Mouse (Mus musculus) kidney, embryonic 15.5 days (tissue): Measurements from ENCODE around the gene Iqgap2. TPM values are rescaled to one million over a fixed set of nuclear protein-coding genes. Genes with fewer than 3 reads are reported as not detected.

ENCODE experiments used
- ATAC-seq: fragments of 200-750 bp; cut with Nextera tagmentation; replicated peaks from 2 replicates; pipeline ENCODE4 v1.8.0; 2017; ENCODE audit warnings: moderate TSS enrichment; ENCODE audit not compliant: low FRiP score
- H3K27ac ChIP-seq: fragments of 300-500 bp; sonication (generic); 2 replicates; pipeline ENCODE4 v1.5.1; 2015; ENCODE audit warnings: mild to moderate bottlenecking, inconsistent platforms
- H3K27me3 ChIP-seq: fragments of 300-500 bp; sonication (generic); 2 replicates; pipeline ENCODE4 v1.6.1; 2015; ENCODE audit warnings: inconsistent platforms
- H3K36me3 ChIP-seq: fragments of 300-500 bp; sonication (generic); 2 replicates; pipeline ENCODE4 v1.6.1; 2015; ENCODE audit warnings: inconsistent platforms
- H3K4me1 ChIP-seq: fragments of 300-500 bp; sonication (generic); 2 replicates; pipeline ENCODE4 v1.6.1; 2015; ENCODE audit warnings: inconsistent platforms
- H3K4me2 ChIP-seq: fragments of 300-500 bp; sonication (generic); 2 replicates; pipeline ENCODE4 v1.6.1; 2015; ENCODE audit warnings: moderate library complexity, mild to moderate bottlenecking, inconsistent platforms
- H3K4me3 ChIP-seq: fragments of 300-500 bp; sonication (generic); replicated peaks from 2 replicates; pipeline ENCODE4 v1.5.1; 2015; ENCODE audit warnings: mild to moderate bottlenecking, inconsistent platforms
- H3K9ac ChIP-seq: fragments of 300-500 bp; sonication (generic); 2 replicates; pipeline ENCODE4 v1.6.1; 2015; ENCODE audit warnings: mild to moderate bottlenecking, inconsistent platforms
- H3K9me3 ChIP-seq: fragments of 300-500 bp; sonication (generic); replicated peaks from 2 replicates; pipeline ENCODE4 v1.6.1; 2016; ENCODE audit warnings: inconsistent platforms
- WGBS: fragments of 180-500 bp; shearing (Covaris S2); methylation state at CpG from one replicate; pipeline ENCODE4 v1.1.7; 2015; ENCODE audit warnings: mixed read lengths; 5-methylcytosine and 5-hydroxymethylcytosine counted together
- polyA plus RNA-seq: library from polyadenylated mRNA; unstranded; fragments of >200 nt; fragmentation: Nextera tagmentation; extraction: Ambion mirVana; gene quantifications from 2 replicates; pipeline ENCODE4 v1.2.1, GENCODE M21; 2015

Gene Iqgap2
- polyA plus RNA-seq, 1 experiment from 2014 or later: 10.1 TPM

GRCm38 (mm10) chr13:95818941-95819340 lies 72.8 kb downstream of the Iqgap2 start:
- Histone ChIP-seq H3K4me2 (no peak overlapping the region), H3K27ac (no peak overlapping the region), H3K9ac (no peak overlapping the region), H3K36me3 (no peaks in the 10 kb centered on the region), H3K4me1 (peaks cover 3% of the 10 kb centered on the region; the same call in 1 of the 2 replicates), H3K4me3 (no peak overlapping the region), H3K27me3 (no peaks in the 10 kb centered on the region), H3K9me3 (no peaks in the 10 kb centered on the region)
- 87% methylated on average over 4 of the region's 4 CpGs for WGBS
- ATAC-seq: no peak

GRCm38 (mm10) chr13:95813643-95814042 lies 78.1 kb downstream of the Iqgap2 start:
- no peak for ATAC-seq
- Histone ChIP-seq H3K4me2 (no peak overlapping the region), H3K9ac (no peak overlapping the region), H3K4me1 (peaks cover 3% of the 10 kb centered on the region; the same call in 1 of the 2 replicates), H3K9me3 (no peaks in the 10 kb centered on the region), H3K27me3 (no peaks in the 10 kb centered on the region), H3K27ac (no peak overlapping the region), H3K36me3 (no peaks in the 10 kb centered on the region), H3K4me3 (no peak overlapping the region)
- 89% methylated on average over 3 of the region's 3 CpGs for WGBS

DNA sequence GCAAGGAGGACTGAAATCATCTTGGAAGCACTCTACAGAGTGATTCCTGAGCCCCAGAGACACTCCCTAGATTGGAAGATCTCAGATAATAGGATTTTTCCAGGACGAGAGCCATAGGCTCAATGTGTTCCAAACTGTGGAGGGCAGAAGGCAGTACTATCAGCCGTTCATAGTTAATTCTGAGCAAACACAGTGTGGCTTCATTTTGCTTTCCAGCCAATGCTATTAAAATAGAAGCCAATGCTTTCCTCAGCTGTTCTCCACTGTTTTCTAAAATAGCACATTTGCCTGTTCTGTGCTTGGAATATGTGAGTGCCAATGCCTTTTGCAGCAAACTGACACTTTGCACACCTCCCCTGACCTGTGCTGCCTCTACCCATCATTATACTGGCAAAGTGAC lies 80.9 kb downstream of the Iqgap2 start:
- no peaks in the 10 kb centered on the region for H3K36me3 ChIP-seq
- no peak overlapping the region for H3K9ac ChIP-seq
- peaks cover 3% of the 10 kb centered on the region for H3K4me1 ChIP-seq
- no peak overlapping the region for H3K27ac ChIP-seq
- no peak for ATAC-seq
- no peaks in the 10 kb centered on the region for H3K27me3 ChIP-seq
- 73% methylated on average over 2 of the region's 2 CpGs for WGBS
- H3K4me2 ChIP-seq: no peak overlapping the region
- H3K4me3 ChIP-seq: no peak overlapping the region
- H3K9me3 ChIP-seq: no peaks in the 10 kb centered on the region

DNA sequence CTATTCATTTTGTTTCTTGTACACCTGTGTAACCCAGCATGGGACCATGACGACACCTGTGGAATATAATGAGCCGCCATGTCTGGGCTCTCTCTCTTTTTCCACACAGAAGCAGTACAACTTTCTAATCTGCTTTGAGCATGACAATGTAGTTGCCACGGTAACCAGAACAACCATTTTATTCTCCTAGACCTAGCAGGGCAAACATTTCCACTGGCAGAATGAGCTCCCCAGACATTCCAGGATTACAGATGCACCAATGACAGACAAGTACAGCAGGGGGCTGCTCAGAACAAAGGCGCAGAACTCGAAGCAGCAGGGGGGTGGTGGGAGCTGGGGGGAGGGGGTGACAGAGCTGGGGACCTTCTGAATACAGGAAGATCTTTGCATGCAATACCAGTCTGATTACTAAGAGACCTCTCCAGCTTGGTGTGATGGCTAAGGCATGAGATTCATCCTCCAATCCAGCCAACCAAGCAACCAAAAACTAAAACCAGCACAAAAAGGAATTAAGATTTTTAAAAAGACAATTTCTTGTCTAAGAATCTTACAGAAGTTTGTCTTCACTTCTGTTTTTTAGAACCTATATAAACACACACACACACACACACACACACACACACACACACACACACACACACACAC lies 84.5 kb downstream of the Iqgap2 start:
- Histone ChIP-seq H3K27ac (no peak overlapping the region), H3K4me3 (no peak overlapping the region), H3K4me1 (peaks cover 6% of the 10 kb centered on the region), H3K27me3 (no peaks in the 10 kb centered on the region), H3K9ac (no peak overlapping the region), H3K9me3 (no peaks in the 10 kb centered on the region), H3K36me3 (no peaks in the 10 kb centered on the region), H3K4me2 (no peak overlapping the region)
- no peak; the same call in 1 of the 2 replicates for ATAC-seq
- 55% methylated on average over 5 of the region's 5 CpGs for WGBS

DNA sequence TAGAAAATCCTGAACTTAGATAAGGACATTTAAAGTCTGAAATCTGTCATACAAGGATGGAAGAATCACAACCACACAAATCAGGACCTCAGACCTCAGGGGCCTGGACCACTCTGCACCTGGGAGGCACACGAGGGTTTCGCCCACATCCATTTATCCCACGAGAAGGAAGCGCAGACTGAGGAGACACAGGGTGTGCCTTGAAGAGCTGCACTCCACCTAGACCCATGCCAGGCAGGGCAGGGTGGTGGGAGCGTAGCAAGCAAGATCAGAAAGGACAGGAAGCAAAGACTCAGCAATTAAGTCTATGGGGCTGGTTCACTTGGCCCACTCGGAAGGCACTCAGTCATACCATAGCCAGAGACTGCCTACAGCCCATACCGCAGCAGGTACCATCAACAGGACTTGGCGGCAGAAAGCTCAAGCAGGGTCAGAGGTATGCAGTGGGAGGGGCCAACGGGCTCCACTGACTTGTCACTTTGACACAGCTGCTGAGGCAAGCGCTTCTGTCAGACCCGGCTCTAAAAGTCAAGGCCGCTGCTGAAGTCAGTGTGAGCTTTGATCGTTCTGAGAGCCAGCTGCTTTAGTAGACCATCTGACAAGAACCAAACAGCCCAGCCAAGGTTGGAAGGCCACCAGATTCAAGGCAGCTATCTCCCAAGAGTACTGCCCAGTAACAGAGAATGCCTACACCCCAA lies 86.1 kb downstream of the Iqgap2 start:
- ATAC-seq: peak; percentile 59
- H3K4me2 ChIP-seq: no peak overlapping the region
- H3K4me3 ChIP-seq: no peak overlapping the region
- H3K9ac ChIP-seq: no peak overlapping the region
- no peaks in the 10 kb centered on the region for H3K9me3 ChIP-seq
- peaks cover 6% of the 10 kb centered on the region for H3K4me1 ChIP-seq
- no peaks in the 10 kb centered on the region; the same call in 1 of the 2 replicates for H3K27me3 ChIP-seq
- 43% methylated on average over 13 of the region's 13 CpGs for WGBS
- H3K36me3 ChIP-seq: no peaks in the 10 kb centered on the region
- H3K27ac ChIP-seq: no peak overlapping the region

DNA sequence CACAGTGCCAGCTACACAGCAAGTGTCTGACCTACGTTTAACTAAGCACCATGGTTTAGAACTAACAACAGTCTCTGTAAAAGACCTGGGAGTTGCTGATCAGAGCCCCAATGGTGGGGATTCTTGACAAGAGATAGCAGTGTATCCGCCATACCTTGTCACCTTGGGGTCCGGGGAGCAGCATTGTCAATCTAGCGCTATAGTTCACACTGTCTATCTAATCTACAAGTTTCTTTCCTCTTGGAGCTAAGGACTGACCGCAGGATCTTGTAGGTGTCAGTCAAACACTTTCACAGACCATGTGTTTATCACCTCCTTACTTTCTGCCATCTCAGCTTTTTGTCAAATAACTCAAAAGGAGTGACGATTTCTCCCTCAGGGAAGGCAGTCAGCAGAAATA lies 87.6 kb downstream of the Iqgap2 start:
- Histone ChIP-seq H3K4me1 (peaks cover 6% of the 10 kb centered on the region), H3K36me3 (no peaks in the 10 kb centered on the region), H3K27ac (no peak overlapping the region), H3K4me2 (no peak overlapping the region), H3K4me3 (no peak overlapping the region), H3K9ac (no peak overlapping the region), H3K9me3 (no peaks in the 10 kb centered on the region), H3K27me3 (no peaks in the 10 kb centered on the region; the same call in 1 of the 2 replicates)
- 86% methylated on average over 6 of the region's 6 CpGs for WGBS
- ATAC-seq: no peak

GRCm38 (mm10) chr13:95800925-95801324 lies 90.8 kb downstream of the Iqgap2 start:
- ATAC-seq: no peak
- no peak overlapping the region for H3K4me3 ChIP-seq
- no peak overlapping the region for H3K9ac ChIP-seq
- WGBS: 83% methylated on average over 9 of the region's 9 CpGs
- H3K27me3 ChIP-seq: no peaks in the 10 kb centered on the region; the same call in 1 of the 2 replicates
- no peaks in the 10 kb centered on the region for H3K36me3 ChIP-seq
- H3K4me2 ChIP-seq: no peak overlapping the region
- no peaks in the 10 kb centered on the region for H3K9me3 ChIP-seq
- peaks cover 5% of the 10 kb centered on the region for H3K4me1 ChIP-seq
- no peak overlapping the region for H3K27ac ChIP-seq

DNA sequence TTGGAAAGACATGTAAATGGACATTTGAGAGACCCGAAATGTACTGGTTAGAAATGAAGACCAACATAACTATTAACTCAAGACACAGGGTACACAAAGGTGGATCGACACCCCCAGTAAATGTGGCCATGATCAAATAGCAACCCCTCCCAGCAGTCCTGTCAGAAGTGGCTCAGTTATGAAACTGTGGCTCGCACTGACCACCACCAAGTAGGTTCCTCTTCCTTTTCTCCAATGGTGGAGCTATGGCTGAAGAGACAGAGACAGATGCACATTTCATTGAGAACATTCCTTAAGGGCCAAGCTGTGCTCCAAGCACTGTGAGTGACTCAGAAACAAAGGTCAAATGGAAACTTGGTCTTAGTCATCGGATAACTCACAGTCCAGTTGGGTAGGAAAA lies 92.4 kb downstream of the Iqgap2 start:
- no peak for ATAC-seq
- H3K27ac ChIP-seq: no peak overlapping the region
- H3K4me1 ChIP-seq: no peaks in the 10 kb centered on the region; the same call in 1 of the 2 replicates
- no peak overlapping the region for H3K9ac ChIP-seq
- no peaks in the 10 kb centered on the region; the same call in 1 of the 2 replicates for H3K27me3 ChIP-seq
- H3K9me3 ChIP-seq: no peaks in the 10 kb centered on the region
- H3K36me3 ChIP-seq: no peaks in the 10 kb centered on the region
- H3K4me2 ChIP-seq: no peak overlapping the region
- no peak overlapping the region for H3K4me3 ChIP-seq
- 82% methylated on average over 4 of the region's 4 CpGs for WGBS

DNA sequence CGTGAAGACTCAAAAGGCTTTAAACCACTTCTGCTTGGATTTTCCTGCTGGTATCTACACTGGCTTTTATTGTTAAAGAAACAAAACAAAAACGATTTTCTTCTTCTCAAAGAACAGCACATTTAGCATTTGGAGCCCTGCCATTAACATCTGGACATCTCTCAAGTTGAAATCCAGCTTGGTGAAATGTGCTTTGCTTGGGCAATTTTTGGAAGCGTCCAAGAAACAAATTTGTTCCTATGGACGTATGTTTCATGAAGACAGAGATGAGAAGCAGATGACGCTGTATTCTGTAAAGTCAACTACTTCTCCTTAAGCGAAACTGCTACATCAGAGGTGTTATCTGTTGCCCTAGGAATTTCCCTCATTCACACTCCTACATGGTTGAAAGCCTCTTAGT lies 93.0 kb downstream of the Iqgap2 start:
- Histone ChIP-seq H3K9ac (no peak overlapping the region), H3K4me1 (no peaks in the 10 kb centered on the region; the same call in 1 of the 2 replicates), H3K9me3 (no peaks in the 10 kb centered on the region), H3K4me3 (no peak overlapping the region), H3K36me3 (no peaks in the 10 kb centered on the region), H3K27ac (no peak overlapping the region), H3K27me3 (no peaks in the 10 kb centered on the region; the same call in 1 of the 2 replicates), H3K4me2 (no peak overlapping the region)
- 59% methylated on average over 6 of the region's 6 CpGs for WGBS
- no peak for ATAC-seq

- no peak for ATAC-seq
- H3K9me3 ChIP-seq: no peaks in the 10 kb centered on the region
- no peaks in the 10 kb centered on the region for H3K36me3 ChIP-seq
- no peak overlapping the region for H3K4me3 ChIP-seq
- no peaks in the 10 kb centered on the region; the same call in 1 of the 2 replicates for H3K27me3 ChIP-seq
- H3K9ac ChIP-seq: no peak overlapping the region
- peaks cover 3% of the 10 kb centered on the region; the same call in 1 of the 2 replicates for H3K4me1 ChIP-seq
- H3K4me2 ChIP-seq: no peak overlapping the region
- 84% methylated on average over 2 of the region's 2 CpGs for WGBS
- H3K27ac ChIP-seq: no peak overlapping the region
Observed at GRCm38 (mm10) chr13:95797530-95797929, 94.2 kb downstream of the Iqgap2 start.

GRCm38 (mm10) chr13:95794346-95794745 lies 97.4 kb downstream of the Iqgap2 start:
- peaks cover 11% of the 10 kb centered on the region for H3K4me1 ChIP-seq
- H3K27ac ChIP-seq: no peak overlapping the region
- H3K9ac ChIP-seq: no peak overlapping the region
- no peaks in the 10 kb centered on the region for H3K9me3 ChIP-seq
- 0 out of 2 replicates have a peak, but pooled peaks cover 2% of the 10 kb centered on the region for H3K27me3 ChIP-seq
- no peak overlapping the region for H3K4me3 ChIP-seq
- no peak overlapping the region for H3K4me2 ChIP-seq
- 58% methylated on average over 8 of the region's 8 CpGs for WGBS
- ATAC-seq: no peak
- no peaks in the 10 kb centered on the region for H3K36me3 ChIP-seq

DNA sequence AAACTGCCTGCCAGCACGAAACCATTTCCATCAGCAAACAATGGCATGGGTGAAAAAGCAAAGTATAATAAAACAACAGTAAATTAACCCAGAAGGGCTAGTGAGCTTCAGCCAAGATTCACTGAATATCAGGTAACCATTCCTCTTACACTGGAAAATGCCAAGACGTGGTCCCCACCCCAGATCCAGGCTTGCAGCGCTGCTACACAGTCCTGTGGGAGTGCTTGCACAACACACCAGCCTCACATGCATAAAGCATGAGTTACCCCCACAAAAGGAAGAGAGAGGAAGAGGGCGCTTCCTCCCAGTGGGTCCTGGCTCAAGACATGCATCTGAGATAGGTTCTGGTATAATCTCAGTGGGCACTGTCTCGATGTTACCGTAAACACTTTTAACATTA lies 100.8 kb downstream of the Iqgap2 start:
- H3K9me3 ChIP-seq: no peaks in the 10 kb centered on the region
- ATAC-seq: no peak
- 0 out of 2 replicates have a peak, but pooled peaks cover 3% of the 10 kb centered on the region for H3K27me3 ChIP-seq
- WGBS: 60% methylated on average over 6 of the region's 6 CpGs
- no peaks in the 10 kb centered on the region for H3K36me3 ChIP-seq
- no peak overlapping the region for H3K4me2 ChIP-seq
- no peak overlapping the region for H3K27ac ChIP-seq
- peaks cover 23% of the 10 kb centered on the region for H3K4me1 ChIP-seq
- H3K9ac ChIP-seq: no peak overlapping the region
- H3K4me3 ChIP-seq: no peak overlapping the region
